Mouse (Mus musculus): ENCODE data around the gene Cd6.
A peak's percentile ranks its signal among the peaks of the same experiment; 100 is the strongest.

The Cd6 gene

DNA sequence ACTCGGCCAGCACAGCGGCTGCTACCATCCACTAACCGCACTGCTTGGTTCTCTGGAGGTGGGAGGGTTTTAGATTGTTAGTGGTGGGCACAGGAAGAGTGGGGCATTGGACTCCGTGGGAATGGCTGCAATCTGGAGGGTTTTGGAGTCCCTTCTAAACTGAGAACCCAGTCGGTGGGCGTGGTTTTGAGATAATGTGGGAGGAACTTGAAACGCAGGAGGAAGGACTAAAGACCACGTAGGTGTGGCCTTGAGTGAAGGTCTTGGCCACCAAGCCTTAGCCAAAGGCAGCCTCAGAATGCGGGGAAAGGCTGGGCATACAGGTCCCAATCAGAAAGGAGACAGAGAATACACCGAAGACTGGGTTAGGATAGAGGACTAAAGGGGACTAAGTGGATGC, 31.3 kb downstream of the Cd6 start:
- DNase-seq: peak in 1 of 2 experiments; percentile 1

DNA sequence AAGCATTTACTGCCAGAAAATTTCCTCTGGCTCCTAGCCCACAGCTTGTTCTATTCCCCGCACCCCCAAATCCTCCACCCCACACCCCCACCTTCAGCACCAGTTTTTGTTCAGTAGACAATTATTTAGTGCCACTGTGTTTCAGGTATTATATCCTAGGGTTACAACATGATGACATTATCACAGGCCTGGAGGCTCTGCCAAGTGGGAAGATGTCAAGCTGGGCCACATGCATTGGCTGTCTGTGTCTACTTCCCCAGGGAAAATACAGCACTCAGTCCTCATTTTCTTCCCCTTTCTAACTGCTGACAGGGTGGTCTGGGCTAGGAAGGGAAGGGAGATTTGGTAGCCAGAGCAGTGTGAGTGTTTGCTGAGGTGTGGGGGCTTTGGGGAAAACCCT, 34.9 kb downstream of the Cd6 start:
- no peak for DNase-seq

DNA sequence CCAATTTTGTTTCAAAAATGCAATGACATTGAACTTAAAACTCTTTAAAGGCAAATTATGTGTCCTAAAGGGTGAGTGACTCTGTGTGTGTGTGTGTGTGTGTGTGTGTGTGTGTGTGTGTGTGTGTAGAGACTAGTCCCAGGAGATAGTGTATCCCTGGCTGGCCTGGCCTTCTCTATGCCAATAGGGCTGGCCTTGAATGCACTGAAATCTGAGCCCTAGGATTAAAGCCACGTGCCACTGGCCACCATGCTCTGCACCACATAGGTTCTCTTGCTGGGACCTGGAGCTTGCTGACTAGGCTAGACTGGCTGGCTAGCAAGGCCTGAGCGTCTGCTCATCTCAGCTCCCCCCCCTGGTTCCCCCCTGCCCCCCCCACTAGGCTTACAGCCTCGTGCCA, 36.8 kb downstream of the Cd6 start:
- DNase-seq: no peak

DNA sequence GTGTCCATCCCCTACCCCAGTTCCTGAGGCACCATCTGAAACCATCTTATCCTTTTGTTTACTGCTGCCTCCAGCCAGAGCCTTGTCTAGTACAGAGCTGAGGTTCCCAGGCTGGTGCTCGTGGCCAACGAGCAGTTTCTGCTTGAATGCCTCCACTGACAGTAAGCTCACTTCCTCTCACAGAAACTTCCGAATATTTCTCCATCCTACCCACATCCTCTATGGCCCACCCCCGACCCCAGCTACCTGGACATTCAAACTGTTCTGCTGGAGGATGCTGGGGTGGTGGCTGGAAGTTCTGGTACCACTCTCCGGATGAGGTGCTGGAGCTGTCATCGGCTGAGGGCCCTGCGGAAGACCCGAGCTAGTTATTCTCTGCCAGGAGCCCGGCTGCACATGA, 39.5 kb downstream of the Cd6 start:
- DNase-seq: no peak

DNA sequence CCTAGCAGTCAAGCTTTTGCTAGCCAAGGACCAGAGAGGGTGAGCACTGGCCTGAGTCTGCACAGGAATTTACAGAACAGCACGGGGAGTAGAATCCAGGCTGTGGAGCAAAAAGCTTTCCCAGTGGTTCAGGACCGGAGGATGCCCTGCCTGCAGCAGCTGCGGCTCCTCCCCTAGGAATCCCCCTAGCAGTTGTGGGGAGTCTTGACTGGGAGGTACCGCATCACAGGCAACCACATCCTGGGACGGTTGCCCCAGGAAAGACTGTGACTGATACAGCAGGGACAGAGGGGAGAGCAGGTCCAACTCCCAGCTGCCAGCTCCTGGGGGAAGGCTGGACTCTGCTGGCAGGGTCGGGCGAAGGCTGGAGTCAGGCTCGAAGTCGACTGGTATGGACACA, 41.6 kb downstream of the Cd6 start:
- DNase-seq: no peak

DNA sequence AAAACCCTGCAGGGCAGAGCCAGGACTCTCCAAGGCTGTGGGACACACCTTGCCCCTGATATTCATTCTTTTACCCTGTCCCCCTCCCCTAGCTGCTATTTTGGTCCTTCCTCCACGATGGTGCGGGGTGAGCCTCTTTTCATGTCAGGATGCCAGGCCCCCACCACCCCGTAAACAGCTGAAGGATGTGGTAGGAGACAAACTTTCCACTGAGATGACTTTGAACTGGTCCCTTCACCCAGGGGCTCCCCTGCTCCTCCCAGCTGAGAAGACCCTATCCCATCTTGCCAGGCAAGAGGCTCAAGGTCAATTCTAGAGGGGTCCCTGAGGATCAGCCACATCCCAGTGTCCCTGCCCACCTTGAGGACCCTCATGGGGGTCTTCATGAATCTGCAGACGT, 42.5 kb downstream of the Cd6 start:
- DNase-seq: no peak

DNA sequence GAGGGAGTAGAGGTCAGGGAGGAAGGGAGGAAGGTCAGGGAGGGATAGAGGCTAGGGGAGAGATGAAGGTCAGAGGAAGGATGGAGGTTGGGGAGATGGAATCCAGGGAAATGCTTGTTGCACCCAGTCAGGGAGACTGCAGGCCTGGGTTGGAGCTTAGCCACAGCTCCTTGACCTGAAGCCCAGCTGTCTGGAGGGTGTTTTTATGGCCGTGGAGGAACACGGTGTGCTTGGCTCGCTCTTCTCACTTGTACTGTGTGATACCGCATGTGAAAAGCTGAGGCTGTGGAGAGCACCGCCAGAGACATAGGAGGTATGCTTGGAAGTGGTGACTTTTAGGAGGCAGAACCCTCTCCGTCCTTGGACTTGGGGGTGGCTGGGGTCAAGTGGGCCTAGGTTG, 43.1 kb downstream of the Cd6 start:
- no peak for DNase-seq

DNA sequence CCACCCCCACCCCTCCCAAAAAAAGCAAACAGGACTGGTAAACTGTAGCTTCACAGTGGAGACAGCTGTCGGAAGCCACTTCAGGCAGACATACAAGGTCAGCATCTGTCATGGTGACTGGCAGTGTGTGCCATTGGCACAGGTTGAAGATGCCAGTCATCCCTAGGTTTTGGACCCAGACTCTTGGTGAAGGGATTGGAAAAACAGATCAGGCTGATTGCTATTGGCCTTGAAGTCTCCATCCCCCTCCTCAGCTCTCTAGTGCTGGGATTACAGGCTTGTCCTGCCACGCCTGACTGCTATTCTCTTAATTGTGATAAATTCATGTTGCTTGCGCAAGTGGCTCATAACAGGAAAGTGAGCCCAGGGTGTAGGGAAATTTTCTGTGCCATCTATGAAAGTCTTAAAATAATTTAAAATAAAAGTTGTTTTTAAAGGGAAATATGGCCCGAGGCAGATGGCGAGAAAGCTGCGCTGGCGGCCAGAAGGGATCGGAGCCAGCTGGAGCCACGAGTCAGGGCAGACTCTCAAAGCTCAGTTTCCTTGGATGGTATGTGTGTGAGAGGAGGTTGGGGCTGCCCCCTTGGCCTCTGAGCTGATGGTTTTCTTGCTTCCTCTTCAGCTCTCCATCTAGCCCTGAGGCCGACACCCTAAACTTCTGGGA, 44.9 kb downstream of the Cd6 start:
- peak; percentile 87 to 88 for DNase-seq

DNA sequence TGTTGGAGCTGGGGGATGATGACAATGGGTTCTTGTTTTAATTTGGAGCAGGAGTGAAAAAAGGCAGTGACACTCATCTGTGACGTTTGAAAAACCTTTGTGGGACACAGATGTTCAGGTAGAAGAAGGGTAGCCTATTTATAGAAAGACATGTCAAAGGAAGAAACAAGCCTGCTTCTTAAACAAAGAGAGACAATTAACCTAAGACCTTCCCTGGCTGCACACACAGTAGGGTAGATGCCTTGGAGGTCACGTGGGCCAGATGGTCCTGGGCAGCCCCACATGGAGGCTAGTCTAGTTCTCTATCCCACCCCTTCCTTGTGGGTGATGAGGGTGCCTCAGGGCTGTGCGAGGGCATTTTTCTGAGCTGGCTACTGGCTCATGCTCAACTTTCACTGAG, 45.8 kb downstream of the Cd6 start:
- no peak for DNase-seq

DNA sequence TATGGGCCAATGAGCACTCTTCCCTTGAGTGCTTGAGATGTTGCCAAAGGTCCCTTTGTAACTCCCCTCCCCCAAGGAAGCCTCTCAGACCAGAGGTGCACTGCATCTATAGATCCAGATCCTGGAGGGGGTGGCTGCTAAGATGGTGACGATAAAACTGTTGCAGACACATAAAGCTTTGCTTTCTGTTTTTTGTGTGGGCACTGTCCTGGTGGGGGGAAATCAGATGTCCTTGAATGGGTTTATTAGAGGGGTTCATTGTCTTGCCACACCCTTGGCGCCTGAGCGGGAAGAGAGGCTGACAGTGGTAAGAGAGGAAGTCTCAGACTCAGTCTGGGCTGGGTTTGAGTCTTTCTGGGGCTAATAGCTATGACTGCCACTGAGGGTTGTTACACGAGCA, 46.7 kb downstream of the Cd6 start:
- DNase-seq: peak in 1 of 2 experiments; percentile 10

DNA sequence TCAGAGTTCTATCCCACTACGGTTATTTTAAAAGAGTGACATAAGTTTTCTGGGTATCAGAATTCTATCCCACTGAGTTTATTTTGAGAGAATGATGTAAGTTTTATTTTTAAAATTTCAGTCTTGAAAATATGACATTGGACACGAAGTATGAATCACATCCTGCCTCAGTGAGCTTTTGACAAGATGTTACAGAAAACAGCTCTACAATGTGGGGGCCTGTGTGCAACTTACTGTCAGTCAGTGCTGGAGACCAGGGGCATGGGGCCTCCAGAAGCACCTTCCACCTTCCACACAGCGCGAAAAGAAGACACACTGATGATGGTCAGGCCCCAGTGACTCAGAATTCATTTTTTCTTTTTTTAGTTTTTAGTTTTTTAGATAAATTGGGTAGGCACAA, 48.2 kb downstream of the Cd6 start:
- DNase-seq: no peak

DNA sequence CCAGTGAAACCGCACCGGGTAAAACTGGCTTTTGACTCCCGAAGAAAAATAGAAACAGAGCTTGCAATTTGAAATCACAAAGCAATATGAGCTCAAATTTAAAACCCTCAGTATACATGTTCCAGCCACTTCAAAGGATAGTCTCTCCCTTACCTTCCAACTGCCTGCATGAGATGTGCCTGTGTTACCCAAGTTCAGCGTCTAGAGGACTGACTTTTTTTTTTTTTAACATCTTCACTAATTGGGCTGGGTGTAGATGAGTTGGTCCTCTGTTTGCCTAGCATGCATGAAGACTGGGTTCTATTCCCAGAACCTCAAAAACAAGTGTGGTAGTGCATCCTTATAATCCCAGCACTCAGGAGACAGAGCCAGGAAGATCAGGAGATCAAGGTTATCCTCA, 53.0 kb downstream of the Cd6 start:
- DNase-seq: no peak

DNA sequence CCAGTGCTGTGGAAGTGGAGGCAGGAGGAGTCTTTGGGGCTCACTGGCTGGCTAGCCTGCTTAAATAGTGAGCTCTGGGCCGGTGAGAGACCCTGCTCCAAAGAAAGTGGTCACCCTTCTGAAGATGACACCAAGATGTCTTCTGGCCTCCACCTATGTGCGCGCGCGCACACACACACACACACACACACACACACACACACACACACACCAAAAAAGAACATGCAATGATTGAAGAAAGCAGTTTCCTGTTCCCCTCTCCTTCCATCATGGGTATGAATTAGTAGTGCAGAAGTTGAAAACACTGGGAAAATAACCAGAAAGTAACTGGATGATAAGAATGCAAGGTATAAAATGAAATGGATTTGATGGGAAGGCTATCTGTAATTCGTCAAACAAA, 55.7 kb downstream of the Cd6 start:
- no peak for DNase-seq

DNA sequence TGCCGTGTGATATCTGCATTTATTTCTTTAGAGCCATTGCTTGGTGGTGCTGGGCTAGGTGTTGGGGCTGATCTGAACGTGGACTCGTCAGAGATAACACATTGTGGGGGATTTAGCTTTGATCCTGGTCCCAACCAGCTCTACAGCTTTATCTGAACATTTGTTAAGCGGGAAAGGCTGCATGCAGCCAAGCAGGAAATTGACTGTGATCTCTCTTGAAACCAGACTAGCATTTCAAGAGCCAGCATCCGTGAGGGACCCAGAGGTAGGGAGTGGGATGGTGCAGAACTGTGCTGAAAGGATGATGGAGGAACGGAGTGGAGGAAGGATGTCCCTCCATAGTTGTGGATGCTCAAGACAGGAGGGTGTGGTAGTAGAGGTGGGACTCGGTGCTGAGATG, 56.5 kb downstream of the Cd6 start:
- no peak for DNase-seq

DNA sequence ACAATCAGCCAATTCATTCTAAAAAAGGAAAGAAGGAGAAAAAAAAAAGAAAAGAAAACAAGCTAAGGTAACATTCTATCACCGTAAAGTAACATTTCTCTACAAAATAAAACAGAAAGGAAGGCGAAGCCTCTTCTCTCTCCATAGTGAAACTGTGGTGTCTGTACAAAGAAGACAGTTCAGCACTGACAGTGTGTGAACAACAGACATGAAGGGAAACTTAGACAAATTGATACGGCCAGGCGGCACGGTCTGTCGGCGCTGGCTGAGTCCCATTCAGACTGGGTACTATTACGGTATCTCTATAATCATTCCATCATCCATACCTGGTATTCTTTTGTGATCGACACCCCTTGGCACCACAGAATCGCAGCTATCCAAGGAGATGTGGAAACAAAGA, 57.0 kb downstream of the Cd6 start:
- no peak for DNase-seq

DNA sequence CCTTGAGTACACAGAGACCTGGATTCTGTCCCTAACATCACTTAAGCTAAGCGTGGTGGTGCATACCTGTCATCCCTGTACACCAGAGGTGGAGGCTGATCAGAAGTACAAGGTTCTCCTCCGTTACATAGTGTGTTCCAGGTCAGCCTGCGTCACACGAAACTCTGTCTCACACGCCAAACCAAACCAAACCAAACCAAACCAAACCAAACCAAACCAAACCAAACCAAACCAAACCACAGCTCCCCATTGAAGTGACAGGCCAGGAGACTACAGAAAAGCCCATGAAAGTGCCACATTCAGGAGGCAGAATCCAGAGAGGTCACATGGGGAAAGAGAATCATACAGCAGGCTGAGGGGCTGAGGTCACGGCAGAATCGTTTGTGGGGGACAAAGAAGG, 57.9 kb downstream of the Cd6 start:
- no peak for DNase-seq

DNA sequence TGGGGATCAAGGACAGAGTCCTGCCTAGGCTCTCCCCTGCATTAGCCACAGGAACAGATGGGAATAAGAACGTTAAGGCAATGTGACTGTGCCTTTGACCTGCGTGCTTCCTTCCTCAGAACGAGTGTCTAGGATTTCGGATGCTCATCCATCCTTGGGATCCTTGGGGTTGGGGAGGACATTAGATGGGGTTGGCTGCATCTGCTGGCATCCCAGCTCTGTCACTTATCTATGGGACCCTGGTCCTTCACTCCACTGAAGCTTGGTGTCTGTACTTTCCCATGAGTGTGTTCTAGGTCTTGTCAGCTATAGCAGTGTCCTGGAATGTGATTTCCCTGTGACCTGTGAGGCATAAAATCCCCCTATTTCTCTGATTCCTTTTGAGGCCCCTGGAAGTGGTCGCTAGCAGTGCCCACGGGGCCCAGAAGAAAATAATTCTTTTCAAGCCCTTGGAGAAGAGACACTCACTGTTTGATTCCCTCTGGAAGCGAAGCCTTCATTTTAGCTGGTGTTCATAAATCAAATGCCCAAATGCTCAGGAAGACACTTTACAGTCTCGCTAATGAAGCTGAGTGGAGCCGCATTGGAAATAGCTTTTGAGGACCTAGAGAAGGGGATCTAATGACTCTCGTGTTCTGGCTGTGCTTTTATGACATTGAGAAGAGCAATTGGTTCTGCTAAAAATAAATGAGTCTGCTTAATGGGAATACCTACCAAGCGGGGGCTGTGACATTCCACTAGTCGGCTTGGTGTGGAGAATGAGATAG, 60.2 kb downstream of the Cd6 start:
- no peak for DNase-seq

DNA sequence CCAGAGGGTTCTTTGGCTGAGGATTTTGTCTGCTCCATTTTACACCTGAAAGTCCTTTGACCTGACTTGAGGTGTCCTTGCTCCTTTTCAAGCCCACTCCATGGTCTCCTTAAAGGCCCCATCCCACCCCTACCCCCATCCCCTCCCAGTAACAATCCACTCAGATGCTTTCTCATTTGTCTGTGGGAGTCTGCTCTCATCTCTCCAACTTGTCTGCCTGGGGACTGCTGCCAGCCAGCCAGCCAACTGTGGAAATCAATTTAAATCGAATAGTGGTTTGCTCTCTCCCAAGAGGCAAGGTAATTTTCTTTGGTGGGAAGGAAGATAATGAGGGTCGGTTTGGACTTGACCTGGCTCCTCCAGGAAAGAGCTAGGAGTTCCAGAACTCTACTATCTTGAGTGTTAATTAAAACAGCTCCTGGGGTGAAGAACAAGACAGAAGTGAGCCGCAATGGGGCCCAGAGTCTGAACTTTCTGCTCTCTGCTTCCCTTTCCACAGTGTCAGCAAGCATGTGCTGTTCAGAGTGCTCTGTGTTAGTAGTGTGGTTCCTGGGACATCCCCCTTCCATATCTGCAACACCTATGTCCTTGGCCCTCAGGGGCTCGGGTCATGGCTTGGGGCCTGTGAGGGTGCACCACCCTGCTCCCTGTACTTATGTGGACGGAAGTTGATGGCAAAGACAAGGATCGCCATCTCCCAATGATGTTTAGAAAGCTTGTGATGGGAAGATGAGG, 61.0 kb downstream of the Cd6 start:
- peak in 1 of 2 experiments; percentile 53 for DNase-seq

DNA sequence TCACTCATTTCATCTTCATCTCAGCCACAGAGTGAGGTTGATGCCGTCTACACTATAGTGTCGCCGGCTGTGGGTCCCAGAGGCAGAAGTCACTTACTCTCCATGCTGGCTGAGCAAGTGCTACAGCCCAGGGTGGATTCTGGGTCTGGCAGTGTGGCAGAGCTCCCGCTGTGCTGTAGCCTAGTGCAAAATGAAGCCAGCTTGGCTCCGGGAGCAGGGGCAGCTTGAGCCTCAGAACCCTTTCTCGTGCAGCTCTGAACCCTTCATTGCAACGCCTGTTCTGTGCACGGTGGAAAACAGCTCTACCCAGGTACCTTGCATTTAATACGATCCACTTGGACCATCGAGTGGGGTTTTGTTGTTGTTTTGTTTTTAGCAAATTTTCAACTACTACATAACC, 62.2 kb downstream of the Cd6 start:
- DNase-seq: peak; percentile 86 to 89

DNA sequence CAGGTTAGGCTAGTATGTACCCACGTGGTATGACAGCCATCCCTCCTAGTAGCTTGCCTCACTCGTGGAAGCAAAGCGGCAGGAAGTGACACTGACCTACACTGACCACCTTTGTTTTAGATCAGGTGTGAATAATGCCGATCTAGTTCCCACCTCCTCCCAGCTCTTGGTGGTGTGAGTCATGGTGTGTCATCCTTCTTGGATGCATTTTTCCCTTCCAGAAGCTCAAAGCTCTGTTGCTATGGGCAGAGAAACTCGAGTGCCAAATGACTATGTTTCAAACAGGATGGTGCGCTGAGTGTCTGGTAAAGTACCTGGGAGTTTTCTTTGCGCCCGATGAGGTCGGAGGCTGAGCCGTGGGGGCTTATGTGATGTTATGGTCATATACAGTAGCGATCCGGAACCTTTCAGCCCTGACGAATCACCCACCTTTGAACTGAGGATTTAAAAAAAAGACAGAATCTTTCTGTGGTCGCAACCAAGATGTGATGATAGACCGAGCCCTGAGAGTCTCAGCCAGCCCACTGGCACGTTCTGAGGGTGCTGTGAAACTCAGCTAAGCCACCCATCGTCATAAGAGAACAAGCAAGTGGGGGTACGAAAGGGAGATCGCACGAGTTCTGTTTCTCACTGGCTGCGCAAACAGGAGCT, 66.4 kb downstream of the Cd6 start:
- DNase-seq: no peak

DNA sequence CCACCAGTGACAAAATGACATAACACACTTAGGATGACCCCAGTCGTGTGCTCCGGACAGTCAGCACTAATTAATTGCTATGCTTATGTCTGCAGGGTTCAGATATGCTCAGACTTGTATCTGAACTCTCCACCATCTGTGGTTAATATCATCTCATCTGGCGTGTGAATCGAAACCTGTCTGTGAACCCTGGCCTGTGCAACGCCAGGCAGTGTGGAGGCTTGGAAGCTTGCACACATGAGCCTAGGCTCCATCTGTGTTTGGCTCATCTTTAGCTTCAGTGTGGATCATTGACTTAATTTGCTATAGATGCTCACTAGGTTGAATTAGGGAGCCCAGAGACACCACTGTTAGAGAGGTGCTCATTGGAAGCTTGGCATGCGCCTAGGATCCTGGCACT, 67.4 kb downstream of the Cd6 start:
- peak in 1 of 2 experiments; percentile 34 for DNase-seq

DNA sequence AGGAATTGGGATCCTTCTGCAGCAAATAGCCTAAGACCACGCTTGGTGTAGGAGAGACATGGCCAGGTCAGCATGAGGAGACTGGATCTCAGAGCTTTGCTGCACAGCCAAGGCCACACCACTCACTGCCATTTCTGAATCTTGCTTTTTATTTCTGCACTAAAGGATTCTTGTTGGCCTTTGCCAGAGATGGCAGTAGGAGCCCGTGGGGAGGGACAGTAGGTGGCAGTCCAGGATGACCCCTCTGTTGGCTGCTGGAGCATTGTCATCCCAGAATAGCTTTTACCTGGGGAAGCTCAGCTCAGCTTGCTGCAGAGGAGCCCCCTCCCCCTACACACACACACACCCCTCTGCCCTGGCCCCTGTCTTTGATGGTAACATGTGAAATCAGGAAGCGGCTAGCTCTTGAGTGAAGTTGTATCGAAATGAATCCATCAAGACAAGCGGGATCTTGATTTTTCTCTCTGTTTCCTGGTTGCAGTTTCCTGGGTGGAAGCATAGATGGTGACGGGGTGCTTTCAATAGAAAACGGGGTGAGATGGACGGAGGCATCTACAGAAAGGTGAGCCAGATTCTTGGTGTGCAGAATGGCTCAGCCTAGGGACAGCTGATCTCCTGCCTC, 68.0 kb downstream of the Cd6 start:
- DNase-seq: peak in 1 of 2 experiments; percentile 30

Measured in cerebellum, postnatal 10 days (tissue).